Mouse (Mus musculus): Measurements from ENCODE around the gene Terf2ip.

DNA sequence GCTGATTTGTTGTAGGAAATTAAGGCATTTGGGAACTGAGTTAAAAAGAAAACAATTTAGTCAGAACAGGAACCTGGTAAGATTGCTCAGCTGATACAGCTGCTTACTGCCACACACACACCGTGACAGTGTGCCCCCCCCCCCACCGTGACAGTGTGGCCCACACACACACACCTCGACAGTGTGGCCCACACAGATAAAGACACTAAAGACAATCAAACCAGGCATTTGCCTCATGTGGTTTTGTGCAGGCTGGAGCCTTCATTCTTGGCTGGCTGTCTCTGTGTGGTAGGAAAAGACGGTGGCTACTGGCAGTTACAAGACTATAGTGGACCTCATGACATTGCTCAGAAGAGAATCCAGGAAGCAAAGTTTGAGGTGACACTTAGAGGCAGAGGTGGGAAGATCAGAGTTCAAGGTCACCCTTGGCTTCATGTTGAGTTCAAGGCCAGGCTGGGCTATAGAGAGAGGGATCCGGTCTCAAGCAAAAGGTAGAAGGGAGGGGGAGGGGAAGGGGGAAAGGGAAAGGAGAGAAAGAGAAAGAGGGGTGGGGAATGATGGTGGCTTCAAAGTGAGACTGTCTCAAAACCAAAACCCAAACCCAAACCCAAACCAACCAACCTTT lies 43.8 kb upstream of the Terf2ip start:
- TF ChIP-seq CTCF (IDR thresholded peaks at IDR 0.05; ENCODE audit: low read depth) (no peak), EP300 (IDR thresholded peaks at IDR 0.05; ENCODE audit: low read depth) (no peak)
